Mouse (Mus musculus) small intestine, adult 2 months (tissue): ENCODE data around the gene Tas2r140. TPM values are rescaled to one million over a fixed set of nuclear protein-coding genes. Genes with fewer than 3 reads are reported as not detected.

Experiments used
- H3K27ac ChIP-seq: fragments of 200-500 bp; 2 replicates; pipeline ENCODE4 v1.5.1; 2012; ENCODE audit warnings: low read depth, low read length, control low read depth, inconsistent platforms; ENCODE audit not compliant: insufficient read depth
- H3K27me3 ChIP-seq: fragments of 200-500 bp; 2 replicates; pipeline ENCODE4 v1.6.1; 2012; ENCODE audit warnings: mild to moderate bottlenecking, moderate library complexity, low read length, inconsistent platforms; ENCODE audit not compliant: control insufficient read depth, insufficient read depth
- H3K36me3 ChIP-seq: fragments of 200-500 bp; 2 replicates; pipeline ENCODE4 v1.6.1; 2012; ENCODE audit warnings: mild to moderate bottlenecking, low read length, control low read depth, inconsistent platforms; ENCODE audit not compliant: control insufficient read depth, insufficient read depth
- H3K4me1 ChIP-seq: fragments of 200-500 bp; 2 replicates; pipeline ENCODE4 v1.6.1; 2012; ENCODE audit warnings: low read length, inconsistent platforms, mixed read lengths; ENCODE audit not compliant: control insufficient read depth, insufficient read depth, insufficient read length
- H3K4me3 ChIP-seq: fragments of 200-500 bp; 2 replicates; pipeline ENCODE4 v1.5.1; 2012; ENCODE audit warnings: low read depth, mild to moderate bottlenecking, control low read depth, inconsistent platforms, low read length, moderate library complexity
- CTCF ChIP-seq: fragments of 200-500 bp; IDR thresholded peaks from 2 replicates; pipeline ENCODE4 v1.5.1; 2012; ENCODE audit warnings: low read depth, mild to moderate bottlenecking, control low read depth, inconsistent platforms, low read length, moderate library complexity, mixed read lengths; ENCODE audit not compliant: insufficient replicate concordance, insufficient read length; ENCODE audit errors: extremely low read depth
- POLR2A ChIP-seq: fragments of 200-500 bp; IDR thresholded peaks from 2 replicates; pipeline ENCODE4 v1.6.1; 2012; ENCODE audit warnings: low read depth, mild to moderate bottlenecking, control low read depth, inconsistent platforms, low read length, moderate library complexity
- WGBS: fragments of 180-500 bp; shearing (Covaris S2); methylation state at CpG from one replicate; pipeline ENCODE4 v1.1.7; 2018; 5-methylcytosine and 5-hydroxymethylcytosine counted together
- polyA plus RNA-seq: library from polyadenylated mRNA; depleted of rRNA; stranded (reverse); fragments of >200 nt; gene quantifications from 2 replicates; pipeline ENCODE4 v1.2.3, GENCODE M21; 2012; rRNA removed

The Tas2r140 gene
- polyA plus RNA-seq, result not detected in 2 replicates

GRCm38 (mm10) chr6:133055716-133056115 lies at the start of gene Tas2r140:
Tas2r140 (minus strand) TSS chr6:133055816.
- no peaks in the 10 kb centered on the region for H3K4me1 ChIP-seq
- no peaks in the 10 kb centered on the region for H3K36me3 ChIP-seq
- H3K4me3 ChIP-seq, result no peak within 1 kb of the TSS
- H3K27me3 ChIP-seq, result no peaks in the 10 kb centered on the region
- no peak within 1 kb of the TSS for H3K27ac ChIP-seq
- TF ChIP-seq CTCF (no peak), POLR2A (no peak)

GRCm38 (mm10) chr6:133104609-133104921 lies 48.9 kb upstream of the Tas2r140 start, which contains the start of gene Smim10l1:
Smim10l1 (plus strand) TSS chr6:133104909.
- Histone ChIP-seq H3K4me1 (0 out of 2 replicates have a peak, but pooled peaks cover 2% of the 10 kb centered on the region), H3K27ac (peak within 1 kb of the TSS; percentile 79), H3K27me3 (no peaks in the 10 kb centered on the region), H3K4me3 (peak within 1 kb of the TSS; percentile 89), H3K36me3 (no peaks in the 10 kb centered on the region)
- no peak for TF ChIP-seq POLR2A
- TF ChIP-seq CTCF, result no peak

- Histone ChIP-seq H3K36me3 (no peaks in the 10 kb centered on the region), H3K4me3 (no peak overlapping the region)
- WGBS, result 45% methylated on average over 1 of the region's 1 CpGs
Observed at GRCm38 (mm10) chr6:133102430-133102829, 46.8 kb upstream of the Tas2r140 start.

GRCm38 (mm10) chr6:133092226-133092625 lies 36.6 kb upstream of the Tas2r140 start:
- H3K27me3 ChIP-seq, result no peaks in the 10 kb centered on the region
- no peak overlapping the region for H3K4me3 ChIP-seq
- TF ChIP-seq CTCF (no peak), POLR2A (no peak)
- WGBS, result 87% methylated on average over 8 of the region's 8 CpGs
- H3K36me3 ChIP-seq, result no peaks in the 10 kb centered on the region
- H3K4me1 ChIP-seq, result no peaks in the 10 kb centered on the region
- H3K27ac ChIP-seq, result no peak overlapping the region

More at GRCm38 (mm10) chr6:133102430-133102829, 46.8 kb upstream of the Tas2r140 start:
- 0 out of 2 replicates have a peak, but pooled peaks cover 2% of the 10 kb centered on the region for H3K4me1 ChIP-seq
- no peak overlapping the region for H3K27ac ChIP-seq
- no peak for TF ChIP-seq CTCF
- no peak for TF ChIP-seq POLR2A
- no peaks in the 10 kb centered on the region for H3K27me3 ChIP-seq

GRCm38 (mm10) chr6:133037001-133037400 lies 18.6 kb downstream of the Tas2r140 start, which contains the start of gene Tas2r103:
Tas2r103 (minus strand) TSS chr6:133037101.
- H3K4me3 ChIP-seq, result no peak within 1 kb of the TSS
- H3K27me3 ChIP-seq, result no peaks in the 10 kb centered on the region
- WGBS, result 63% methylated on average over 2 of the region's 2 CpGs
- no peaks in the 10 kb centered on the region for H3K36me3 ChIP-seq
- H3K4me1 ChIP-seq, result no peaks in the 10 kb centered on the region
- TF ChIP-seq POLR2A (no peak), CTCF (no peak)
- no peak within 1 kb of the TSS for H3K27ac ChIP-seq

Other genes starting within 250 kb of the Tas2r140 start
- not detected in 2 replicates for gene Tas2r123, start 208.7 kb downstream of the Tas2r140 start, polyA plus RNA-seq
- gene Tas2r116, start 200.4 kb downstream of the Tas2r140 start, polyA plus RNA-seq, result not detected in 2 replicates
- gene Tas2r110, start 187.8 kb downstream of the Tas2r140 start, polyA plus RNA-seq, result not detected in 2 replicates
- gene Tas2r113, start 162.8 kb downstream of the Tas2r140 start, polyA plus RNA-seq, result not detected in 2 replicates
- not detected in 2 replicates for gene Tas2r125, start 146.2 kb downstream of the Tas2r140 start, polyA plus RNA-seq
- gene Tas2r129, start 104.7 kb downstream of the Tas2r140 start, polyA plus RNA-seq, result not detected in 2 replicates
- gene Tas2r131, start 97.9 kb downstream of the Tas2r140 start, polyA plus RNA-seq, result not detected in 2 replicates
- gene Tas2r109, start 74.9 kb downstream of the Tas2r140 start, polyA plus RNA-seq, result not detected in 2 replicates
- gene Tas2r103, start 18.7 kb downstream of the Tas2r140 start, polyA plus RNA-seq, result not detected in 2 replicates
- gene Smim10l1, start 49.1 kb upstream of the Tas2r140 start, polyA plus RNA-seq, result 68.1 and 95.8 TPM in 2 replicates
- gene 5530400C23Rik, start 236.4 kb upstream of the Tas2r140 start, polyA plus RNA-seq, result not detected in 2 replicates